Mouse (Mus musculus): ENCODE data around the gene Gm20388.

Gm20388 gene

GRCm38 (mm10) chr8:121092627-121093026 lies 1182.0 kb downstream of the Gm20388 start:
- DNase-seq (ENCODE audit: low spot score): peak; percentile 93

- DNase-seq (ENCODE audit: low spot score): no peak
These were observed 1182.9 kb downstream of the Gm20388 start for GRCm38 (mm10) chr8:121093496-121093895.

GRCm38 (mm10) chr8:121104049-121104818 lies 1193.6 kb downstream of the Gm20388 start:
- peak; percentile 92 for DNase-seq (ENCODE audit: low spot score)

DNA sequence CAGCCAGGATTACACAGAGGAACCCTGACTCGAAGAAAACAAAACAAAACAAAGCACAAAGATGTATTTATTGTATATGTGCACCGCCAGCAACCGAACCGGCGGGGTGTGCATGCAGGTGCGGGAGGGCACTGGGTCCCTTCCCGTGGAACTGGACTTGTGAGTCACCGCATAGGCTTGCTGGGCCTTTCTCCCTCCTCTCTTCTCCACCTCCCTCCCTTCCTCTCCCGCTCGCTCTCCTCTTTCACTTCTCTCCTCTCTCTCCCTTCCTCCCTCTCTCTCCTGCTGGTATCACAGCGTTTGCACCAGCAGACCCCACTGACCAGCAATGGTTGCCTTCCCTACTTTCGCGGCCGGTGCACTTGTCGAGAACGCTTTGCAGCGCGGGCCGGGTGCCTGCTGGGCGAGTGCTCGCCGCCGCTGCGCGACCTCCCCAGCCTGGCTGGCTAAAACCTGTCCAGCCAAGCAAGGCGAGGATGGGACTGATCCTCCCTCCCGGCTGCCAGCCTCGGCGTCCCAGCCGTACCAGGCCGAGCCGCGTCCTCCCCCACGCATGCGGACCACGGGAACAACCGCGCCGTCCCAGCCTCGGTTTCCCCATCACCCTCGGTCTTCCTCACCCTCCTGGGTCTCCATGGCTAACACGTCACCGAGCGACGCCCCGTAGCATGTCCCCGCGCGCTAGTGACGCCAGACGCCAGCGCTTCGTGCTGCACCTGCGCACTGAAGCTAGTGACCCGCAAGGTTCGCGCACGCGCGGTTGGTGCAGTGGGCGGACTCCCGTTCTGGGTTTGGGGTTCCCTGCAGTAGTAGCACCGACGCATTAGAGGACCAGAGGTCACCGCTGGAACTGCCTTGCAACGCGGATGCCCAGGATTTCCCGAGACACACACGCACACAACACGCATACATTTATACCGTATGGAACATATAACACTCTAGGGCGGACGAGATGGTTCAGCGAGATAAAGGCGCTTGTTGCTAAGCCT lies 1197.3 kb downstream of the Gm20388 start, which contains the start of gene Mthfsd:
Gene Mthfsd, minus strand, starts transcription at position 725 of the 989 bp plus-strand sequence.
- peak; percentile 100 for DNase-seq (ENCODE audit: low spot score)

- DNase-seq (ENCODE audit: low spot score): no peak
These were observed 1198.0 kb downstream of the Gm20388 start for GRCm38 (mm10) chr8:121108657-121109056.

- no peak for DNase-seq (ENCODE audit: low spot score)
These were observed 1200.7 kb downstream of the Gm20388 start for GRCm38 (mm10) chr8:121111145-121111907.

DNA sequence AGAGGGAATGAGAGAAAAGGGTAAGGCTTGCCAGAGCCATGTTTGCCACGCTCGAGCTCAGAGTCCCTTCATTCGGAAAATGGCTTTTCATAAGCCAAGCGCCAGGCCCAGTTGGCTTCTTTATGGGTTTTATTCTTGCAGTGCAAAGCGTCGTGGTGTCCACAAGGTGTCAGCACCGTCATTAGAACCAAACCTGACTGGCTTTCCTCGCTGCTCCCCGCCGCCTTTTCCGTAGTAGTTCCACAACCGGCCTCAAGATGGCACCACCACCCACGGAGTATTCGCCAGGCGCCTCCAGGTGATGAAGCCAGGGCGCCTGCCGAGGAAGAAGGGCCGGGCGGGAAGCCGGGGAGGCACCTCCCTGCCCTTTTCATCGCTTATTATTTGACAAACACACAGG lies 1202.6 kb downstream of the Gm20388 start:
- peak; percentile 95 for DNase-seq (ENCODE audit: low spot score)

DNA sequence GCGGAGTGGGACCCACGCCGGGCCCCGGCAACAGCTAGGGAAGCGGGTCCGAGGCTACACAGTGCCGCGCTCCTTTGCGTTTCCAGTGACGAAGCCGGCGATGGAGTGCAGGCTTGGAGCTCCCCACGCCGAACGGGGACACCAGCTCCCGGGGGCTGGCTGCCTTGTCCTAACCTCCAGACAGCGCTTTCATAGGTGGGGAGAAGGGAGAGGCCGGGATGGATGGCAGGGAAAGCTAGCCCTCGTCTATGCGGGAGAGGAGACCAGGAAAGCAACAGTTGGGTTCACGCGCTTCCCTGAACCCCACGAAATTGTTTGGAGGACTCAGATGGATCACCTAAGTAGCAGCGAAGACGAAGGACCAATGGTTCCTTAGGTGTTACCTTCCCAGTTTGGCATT lies 1204.5 kb downstream of the Gm20388 start:
- DNase-seq (ENCODE audit: low spot score): no peak

- no peak for DNase-seq (ENCODE audit: low spot score)
These were observed 1205.3 kb downstream of the Gm20388 start, which contains the start of gene Foxc2 for GRCm38 (mm10) chr8:121115948-121116347. Foxc2 (plus strand) TSS chr8:121116171.

DNA sequence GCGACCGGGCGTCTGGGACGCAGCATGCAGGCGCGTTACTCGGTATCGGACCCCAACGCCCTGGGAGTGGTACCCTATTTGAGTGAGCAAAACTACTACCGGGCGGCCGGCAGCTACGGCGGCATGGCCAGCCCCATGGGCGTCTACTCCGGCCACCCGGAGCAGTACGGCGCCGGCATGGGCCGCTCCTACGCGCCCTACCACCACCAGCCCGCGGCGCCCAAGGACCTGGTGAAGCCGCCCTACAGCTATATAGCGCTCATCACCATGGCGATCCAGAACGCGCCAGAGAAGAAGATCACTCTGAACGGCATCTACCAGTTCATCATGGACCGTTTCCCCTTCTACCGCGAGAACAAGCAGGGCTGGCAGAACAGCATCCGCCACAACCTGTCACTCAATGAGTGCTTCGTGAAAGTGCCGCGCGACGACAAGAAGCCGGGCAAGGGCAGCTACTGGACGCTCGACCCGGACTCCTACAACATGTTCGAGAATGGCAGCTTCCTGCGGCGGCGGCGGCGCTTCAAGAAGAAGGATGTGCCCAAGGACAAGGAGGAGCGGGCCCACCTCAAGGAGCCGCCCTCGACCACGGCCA lies 1206.0 kb downstream of the Gm20388 start:
- DNase-seq (ENCODE audit: low spot score): no peak

DNA sequence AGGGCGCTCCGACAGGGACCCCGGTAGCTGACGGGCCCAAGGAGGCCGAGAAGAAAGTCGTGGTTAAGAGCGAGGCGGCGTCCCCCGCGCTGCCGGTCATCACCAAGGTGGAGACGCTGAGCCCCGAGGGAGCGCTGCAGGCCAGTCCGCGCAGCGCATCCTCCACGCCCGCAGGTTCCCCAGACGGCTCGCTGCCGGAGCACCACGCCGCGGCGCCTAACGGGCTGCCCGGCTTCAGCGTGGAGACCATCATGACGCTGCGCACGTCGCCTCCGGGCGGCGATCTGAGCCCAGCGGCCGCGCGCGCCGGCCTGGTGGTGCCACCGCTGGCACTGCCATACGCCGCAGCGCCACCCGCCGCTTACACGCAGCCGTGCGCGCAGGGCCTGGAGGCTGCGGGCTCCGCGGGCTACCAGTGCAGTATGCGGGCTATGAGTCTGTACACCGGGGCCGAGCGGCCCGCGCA lies 1206.6 kb downstream of the Gm20388 start:
- DNase-seq (ENCODE audit: low spot score): no peak

GRCm38 (mm10) chr8:121117906-121118305 lies 1207.3 kb downstream of the Gm20388 start:
- no peak for DNase-seq (ENCODE audit: low spot score)

DNA sequence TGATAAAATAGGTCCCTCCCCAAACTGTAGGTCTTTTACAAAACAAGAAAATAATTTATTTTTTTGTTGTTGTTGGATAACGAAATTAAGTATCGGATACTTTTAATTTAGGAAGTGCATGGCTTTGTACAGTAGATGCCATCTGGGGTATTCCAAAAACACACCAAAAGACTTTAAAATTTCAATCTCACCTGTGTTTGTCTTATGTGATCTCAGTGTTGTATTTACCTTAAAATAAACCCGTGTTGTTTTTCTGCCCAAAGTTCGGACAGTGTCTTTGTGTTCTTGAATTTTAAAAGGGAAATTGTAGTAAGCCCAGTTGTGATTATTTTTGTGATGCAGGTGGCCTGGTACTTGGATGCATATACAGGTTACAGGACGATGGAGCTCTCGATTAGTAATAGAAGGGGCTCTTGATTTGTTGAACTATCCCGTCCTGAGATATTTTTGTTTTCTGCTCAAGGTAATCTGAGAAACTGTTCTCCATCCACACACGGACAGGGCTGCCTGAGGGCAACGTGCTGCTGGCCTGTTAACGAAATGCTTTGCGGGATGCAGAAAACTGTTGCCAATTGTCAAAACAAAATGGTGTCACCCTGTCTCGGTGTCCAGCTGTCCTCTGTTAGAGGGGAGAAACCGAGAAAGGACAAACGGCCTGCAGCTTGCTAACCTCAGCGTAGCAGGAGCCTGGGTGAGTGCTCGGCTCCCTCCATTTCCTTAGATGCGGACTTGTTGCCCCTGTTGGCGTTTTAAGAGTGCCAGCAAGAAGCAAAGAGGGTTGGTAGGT lies 1208.2 kb downstream of the Gm20388 start:
- DNase-seq (ENCODE audit: low spot score): no peak

DNA sequence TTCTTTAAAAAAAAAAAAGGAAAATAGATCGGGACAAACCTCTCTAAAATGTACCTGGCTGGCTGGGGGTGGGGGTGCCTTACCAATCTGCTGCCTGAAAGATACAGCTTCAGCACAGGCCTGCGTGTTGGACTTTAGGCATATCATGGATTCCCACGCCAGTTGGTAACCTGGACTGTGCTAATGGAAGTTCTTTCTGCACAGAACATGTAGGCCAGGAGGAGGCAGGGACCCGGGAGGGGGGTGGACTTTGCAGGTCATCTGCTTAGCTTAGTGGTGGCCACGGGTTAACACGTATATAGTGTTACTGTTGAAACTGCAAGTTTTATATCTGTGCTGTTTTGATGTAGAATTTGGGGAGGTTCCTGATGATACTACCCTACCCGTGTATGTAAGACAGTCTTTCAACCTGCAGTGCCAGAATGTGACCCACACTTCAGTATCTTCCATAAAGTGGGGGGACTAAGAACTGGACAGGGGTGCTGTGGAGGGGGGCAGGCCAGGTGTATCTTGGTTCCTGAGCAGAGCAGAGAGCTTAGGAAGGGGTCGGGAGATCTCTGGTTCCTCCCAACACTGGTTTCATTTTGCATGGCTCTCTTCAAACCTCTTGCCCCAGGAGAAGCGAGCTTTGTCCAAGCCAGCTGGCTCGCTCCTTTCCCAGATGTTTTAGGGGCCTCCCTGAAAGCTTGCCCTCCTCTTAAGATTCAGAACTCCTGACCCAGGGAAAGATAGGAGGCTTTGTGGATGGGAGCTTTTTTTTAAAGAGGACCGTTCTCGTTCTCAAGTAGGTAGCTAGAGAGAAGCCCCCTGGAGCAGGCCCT lies 1209.2 kb downstream of the Gm20388 start:
- no peak for DNase-seq (ENCODE audit: low spot score)

DNA sequence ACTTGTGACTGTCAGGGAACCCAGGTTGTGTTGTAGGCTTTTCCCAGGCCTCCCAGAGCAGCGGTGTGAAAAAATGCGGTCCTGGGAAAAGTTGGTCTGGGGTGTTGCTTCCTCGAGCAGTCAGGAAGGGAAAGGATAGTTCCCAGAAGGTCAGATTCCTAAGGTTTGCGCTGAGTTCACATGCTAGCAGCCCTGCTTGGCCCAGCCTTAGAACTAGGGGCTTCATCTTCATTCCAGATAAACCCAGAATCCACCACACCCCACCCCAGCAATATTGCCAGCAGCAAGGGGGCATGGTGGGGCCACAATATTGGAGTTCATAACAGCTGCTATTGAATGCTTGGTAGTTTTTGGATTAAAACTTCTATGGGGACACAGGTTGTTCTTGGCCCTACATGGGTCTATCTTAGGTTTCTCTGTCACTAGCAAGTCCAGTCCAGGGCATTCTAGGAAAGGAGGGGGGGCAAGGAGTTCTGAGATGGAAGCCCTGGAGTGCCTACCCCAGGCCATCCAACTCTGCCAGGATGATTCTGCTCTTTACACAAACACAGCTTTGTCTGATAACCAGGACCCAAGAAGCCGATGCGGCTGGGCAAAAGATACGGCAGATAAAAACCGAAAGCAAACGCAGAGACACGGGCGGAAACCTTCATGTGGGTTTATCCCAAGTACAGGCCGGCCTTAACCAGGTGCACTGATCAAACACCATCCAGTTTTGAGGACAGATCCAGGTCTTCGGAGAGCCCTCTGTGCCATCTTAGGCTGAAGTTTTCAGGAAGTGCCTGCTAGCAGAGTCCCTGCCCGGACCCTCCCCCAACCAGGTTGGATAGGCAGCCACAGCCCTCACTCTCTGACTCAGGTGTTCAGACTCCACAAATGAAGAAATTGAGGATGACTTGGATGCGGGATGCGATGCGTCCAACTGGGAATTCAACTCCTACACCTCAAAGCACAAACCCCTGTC lies 1210.1 kb downstream of the Gm20388 start:
- DNase-seq (ENCODE audit: low spot score): no peak

GRCm38 (mm10) chr8:121121704-121122103 lies 1211.1 kb downstream of the Gm20388 start:
- no peak for DNase-seq (ENCODE audit: low spot score)

DNA sequence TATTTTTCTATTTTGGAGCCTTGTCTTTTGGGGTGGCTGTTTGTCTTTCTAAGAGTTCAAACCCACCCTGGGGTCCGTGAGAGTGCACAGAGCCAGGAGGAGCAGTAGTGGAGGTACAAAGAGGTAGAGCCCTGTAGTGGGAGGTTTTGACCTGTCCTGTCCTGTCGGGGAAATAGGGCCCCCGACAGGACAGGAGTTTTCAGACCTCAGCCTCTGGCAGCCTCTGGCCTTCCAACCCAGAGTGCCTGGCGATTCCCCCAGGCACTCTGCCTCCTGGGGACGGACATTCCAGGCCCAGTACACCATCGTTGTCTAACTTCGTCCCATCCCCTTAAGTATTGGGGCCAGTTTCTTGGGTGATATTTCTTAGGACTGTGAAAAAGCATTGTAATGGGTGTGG lies 1211.7 kb downstream of the Gm20388 start:
- DNase-seq (ENCODE audit: low spot score): no peak

- no peak for DNase-seq (ENCODE audit: low spot score)
These were observed 1212.5 kb downstream of the Gm20388 start for GRCm38 (mm10) chr8:121123113-121123512.

Data from MN1 (cell line).